Mouse (Mus musculus) forelimb bud, embryonic 11.5 days (tissue): Measurements from ENCODE around the gene Olfr1257.
"Not testable (repeated sequence)": the region's sequence is repeated elsewhere in the genome, so short reads cannot be mapped to it uniquely, and the experiment has no call there.

ENCODE experiments used
- DNase-seq: peaks from one replicate; pipeline ENCODE4 v3.0.0-alpha.2; 2012; ENCODE audit warnings: low read depth, low spot score

Gene Olfr1257

GRCm38 (mm10) chr2:89878137-89878536 is at the start of gene Olfr1257:
Gene Olfr1257 (plus strand): TSS chr2:89878437.
- no peak for DNase-seq

DNA sequence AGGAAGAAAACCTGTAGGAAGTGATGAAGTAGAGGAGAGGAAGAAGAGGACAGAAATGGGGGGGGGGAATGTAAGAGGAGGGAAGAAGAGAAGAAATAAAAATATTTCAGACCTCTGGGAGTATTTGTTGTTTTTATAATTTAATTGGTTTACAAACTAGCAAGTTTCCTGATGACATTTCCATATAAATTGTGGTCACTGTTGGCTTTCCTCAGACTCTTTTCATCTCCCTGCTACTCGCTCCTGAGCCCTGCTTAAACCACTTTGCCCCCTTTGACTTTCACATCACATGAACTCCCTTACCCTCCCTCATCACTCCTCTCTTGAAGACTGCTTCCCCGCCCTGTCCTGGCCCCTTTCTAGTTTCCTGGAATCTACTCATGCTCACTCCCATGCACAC is 36.8 kb upstream of the Olfr1257 start, which contains the start of gene Olfr1256:
TSS of gene Olfr1256 (minus strand) at position 101 of the 400 bp plus-strand sequence.
- no peak for DNase-seq

DNA sequence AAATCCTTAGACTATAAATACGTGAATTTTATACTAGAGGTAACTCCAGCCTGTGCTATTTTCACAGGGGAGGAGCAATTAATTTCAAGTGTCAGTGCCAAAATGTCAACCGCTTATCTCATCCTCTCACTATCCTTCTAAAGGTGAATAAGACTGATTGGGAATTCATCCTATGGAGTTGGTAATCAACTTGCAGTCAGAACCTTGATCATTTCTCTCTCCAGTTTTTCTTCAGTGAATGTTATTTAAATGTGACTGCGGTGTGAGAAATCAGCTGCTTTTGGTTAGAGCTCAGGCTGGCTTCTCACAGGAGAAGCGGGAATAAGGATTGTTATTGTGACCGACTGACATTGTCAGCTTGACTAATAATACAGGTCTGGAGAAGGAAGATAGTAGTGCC is 30.1 kb upstream of the Olfr1257 start, which contains the start of gene Olfr48:
TSS of gene Olfr48 (minus strand) at position 101 of the 400 bp plus-strand sequence.
- DNase-seq = no peak

DNA sequence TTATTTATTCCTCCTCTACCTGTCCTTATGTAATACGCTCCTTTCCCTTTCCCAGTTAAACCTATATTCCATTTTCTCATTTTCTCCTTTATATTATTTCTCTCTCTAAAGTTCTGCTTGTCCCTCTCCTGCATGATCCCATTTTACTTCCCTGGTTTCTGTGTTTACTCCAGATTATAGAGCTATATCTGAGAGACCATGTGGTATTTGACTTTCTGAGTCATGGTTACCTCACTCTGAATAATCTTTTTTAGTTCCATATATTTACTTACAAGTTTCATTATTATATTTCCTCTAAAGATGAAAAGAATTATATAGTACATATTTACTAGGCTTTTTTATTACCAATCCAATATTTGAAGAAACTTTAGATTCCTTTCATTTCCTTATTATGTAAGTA is 29.0 kb upstream of the Olfr1257 start:
- no peak for DNase-seq

- not testable (repeated sequence) for DNase-seq
Measured at GRCm38 (mm10) chr2:89912616-89913015, 34.4 kb downstream of the Olfr1257 start.

DNA sequence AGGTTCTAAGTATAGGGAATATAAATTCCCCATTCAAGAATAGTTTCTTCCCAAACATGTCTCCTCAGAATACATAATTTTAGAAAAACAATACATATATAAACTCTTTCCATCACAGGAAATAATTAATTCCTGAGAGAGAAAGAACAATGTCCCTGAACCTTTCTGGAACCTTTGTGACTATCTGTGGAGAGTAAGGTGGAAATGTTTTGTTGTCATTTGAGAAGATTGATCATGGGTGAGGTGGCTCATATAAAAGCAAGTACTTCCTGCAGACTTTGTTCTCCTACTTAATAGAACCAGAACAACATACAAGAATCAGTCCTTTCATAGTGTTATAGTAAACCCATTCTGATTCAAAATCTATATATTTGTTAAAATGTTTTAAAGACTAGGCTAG is 48.8 kb downstream of the Olfr1257 start, which contains the start of gene Olfr1258:
TSS of gene Olfr1258 (plus strand) at position 301 of the 400 bp plus-strand sequence.
- DNase-seq = no peak
